Mouse (Mus musculus) cerebellum, adult 2 months (tissue): ENCODE data around the gene Gpr61. TPM values are rescaled to one million over a fixed set of nuclear protein-coding genes. Genes with fewer than 3 reads are reported as not detected.

Experiments
- DNase-seq, 2 experiments: peaks; one replicate each; pipeline ENCODE4 v3.0.0; 2021
- H3K27ac ChIP-seq: fragments of 200-500 bp; 2 replicates; pipeline ENCODE4 v1.5.1; 2012; ENCODE audit warnings: low read length, control low read depth, inconsistent platforms; ENCODE audit not compliant: insufficient read depth
- H3K27me3 ChIP-seq: fragments of 200-500 bp; 2 replicates; pipeline ENCODE4 v1.6.1; 2012; ENCODE audit warnings: inconsistent platforms, mild to moderate bottlenecking, low read length, moderate library complexity; ENCODE audit not compliant: control insufficient read depth, insufficient read depth
- H3K4me1 ChIP-seq: fragments of 200-500 bp; 2 replicates; pipeline ENCODE4 v1.6.1; 2011; ENCODE audit warnings: low read length; ENCODE audit not compliant: control insufficient read depth, insufficient read depth
- H3K4me3 ChIP-seq: fragments of 200-500 bp; replicated peaks from 2 replicates; pipeline ENCODE3; 2011; ENCODE audit warnings: mild to moderate bottlenecking, low read depth, low read length, control low read depth; ENCODE audit not compliant: insufficient read depth
- CTCF ChIP-seq: fragments of 200-500 bp; IDR thresholded peaks from 2 replicates; pipeline ENCODE4 v1.5.1; 2011; ENCODE audit warnings: low read depth, mild to moderate bottlenecking, control low read depth, low read length, moderate library complexity, borderline replicate concordance; ENCODE audit not compliant: insufficient read depth
- POLR2A ChIP-seq: fragments of 200-500 bp; IDR thresholded peaks from 2 replicates; pipeline ENCODE4 v1.6.1; 2011; ENCODE audit warnings: low read length, control low read depth, borderline replicate concordance; ENCODE audit not compliant: insufficient read depth
- WGBS: fragments of 180-500 bp; shearing (Covaris S2); methylation state at CpG from one replicate; pipeline ENCODE4 v1.1.7; 2018; 5-methylcytosine and 5-hydroxymethylcytosine counted together
- polyA plus RNA-seq: library from polyadenylated mRNA; depleted of rRNA; stranded (reverse); fragments of >200 nt; gene quantifications from 2 replicates; pipeline ENCODE4 v1.2.3, GENCODE M21; 2012

The Gpr61 gene
- polyA plus RNA-seq, 1 experiment: 6.5 TPM

- TF ChIP-seq POLR2A (no peak), CTCF (no peak)
- 67% methylated on average over 3 of the region's 3 CpGs for WGBS
These were observed 33.6 kb downstream of the Gpr61 start for GRCm38 (mm10) chr3:108121101-108121500.

GRCm38 (mm10) chr3:108117465-108117864, 37.2 kb downstream of the Gpr61 start:
- H3K27me3 ChIP-seq: no peaks in the 10 kb centered on the region
- H3K4me1 ChIP-seq: no peaks in the 10 kb centered on the region
- TF ChIP-seq POLR2A (no peak), CTCF (no peak)
- no peak overlapping the region for H3K4me3 ChIP-seq
- WGBS: 89% methylated on average over 6 of the region's 6 CpGs
- H3K27ac ChIP-seq: no peak overlapping the region
- DNase-seq: no peak

More at GRCm38 (mm10) chr3:108121101-108121500, 33.6 kb downstream of the Gpr61 start:
- Histone ChIP-seq H3K4me3 (no peak overlapping the region), H3K27me3 (no peaks in the 10 kb centered on the region), H3K27ac (no peak overlapping the region), H3K4me1 (no peaks in the 10 kb centered on the region)
- DNase-seq: no peak

GRCm38 (mm10) chr3:108113591-108114289, 40.9 kb downstream of the Gpr61 start:
- no peaks in the 10 kb centered on the region for H3K4me1 ChIP-seq
- TF ChIP-seq CTCF (no peak), POLR2A (no peak)
- WGBS: 85% methylated on average over 7 of the region's 7 CpGs
- no peak for DNase-seq
- no peaks in the 10 kb centered on the region for H3K27me3 ChIP-seq
- no peak overlapping the region for H3K27ac ChIP-seq
- no peak overlapping the region for H3K4me3 ChIP-seq

GRCm38 (mm10) chr3:108112666-108113065, 42.0 kb downstream of the Gpr61 start:
- Histone ChIP-seq H3K4me3 (no peak overlapping the region), H3K4me1 (no peaks in the 10 kb centered on the region), H3K27ac (no peak overlapping the region), H3K27me3 (no peaks in the 10 kb centered on the region)
- TF ChIP-seq CTCF (no peak), POLR2A (no peak)
- no peak for DNase-seq
- WGBS: 67% methylated on average over 4 of the region's 4 CpGs

GRCm38 (mm10) chr3:108112246-108112645, 42.4 kb downstream of the Gpr61 start:
- WGBS: 88% methylated on average over 7 of the region's 7 CpGs
- Histone ChIP-seq H3K27ac (no peak overlapping the region), H3K4me1 (no peaks in the 10 kb centered on the region), H3K4me3 (no peak overlapping the region), H3K27me3 (no peaks in the 10 kb centered on the region)
- no peak for DNase-seq
- TF ChIP-seq CTCF (no peak), POLR2A (no peak)

- DNase-seq: no peak
- WGBS: 86% methylated on average over 5 of the region's 5 CpGs
- Histone ChIP-seq H3K4me1 (no peaks in the 10 kb centered on the region), H3K4me3 (no peak overlapping the region), H3K27ac (no peak overlapping the region), H3K27me3 (no peaks in the 10 kb centered on the region)
- TF ChIP-seq POLR2A (no peak), CTCF (no peak)
These were observed 43.4 kb downstream of the Gpr61 start for GRCm38 (mm10) chr3:108111320-108111719.

GRCm38 (mm10) chr3:108105281-108105680, 49.4 kb downstream of the Gpr61 start:
- Histone ChIP-seq H3K27me3 (no peaks in the 10 kb centered on the region), H3K4me3 (no peak overlapping the region), H3K4me1 (no peaks in the 10 kb centered on the region), H3K27ac (no peak overlapping the region)
- no peak for DNase-seq
- TF ChIP-seq POLR2A (no peak), CTCF (no peak)
- WGBS: 78% methylated on average over 3 of the region's 3 CpGs

GRCm38 (mm10) chr3:108102075-108102474, 52.6 kb downstream of the Gpr61 start:
- H3K4me1 ChIP-seq: no peaks in the 10 kb centered on the region
- WGBS: 81% methylated on average over 6 of the region's 6 CpGs
- no peaks in the 10 kb centered on the region for H3K27me3 ChIP-seq
- H3K4me3 ChIP-seq: no peak overlapping the region
- no peak overlapping the region for H3K27ac ChIP-seq
- TF ChIP-seq CTCF: no peak
- TF ChIP-seq POLR2A: no peak
- no peak for DNase-seq
